Mouse (Mus musculus) splenic B cell, adult 2 months (primary cell): ENCODE data around the gene Hnrnpdl.
A peak's percentile ranks its signal among the peaks of the same experiment; 100 is the strongest.

Experiments used
- DNase-seq: peaks from one replicate; pipeline ENCODE4 v3.0.0-alpha.2; 2011; ENCODE audit warnings: low read depth, low spot score
- H3K27me3 ChIP-seq: 2 replicates; pipeline ENCODE4 v1.6.1; 2012; ENCODE audit warnings: mild to moderate bottlenecking, low read length, moderate library complexity, mixed read lengths; ENCODE audit not compliant: control insufficient read depth, poor library complexity, insufficient read depth, severe bottlenecking
- H3K36me3 ChIP-seq: 2 replicates; pipeline ENCODE4 v1.6.1; 2012; ENCODE audit warnings: mild to moderate bottlenecking, low read length, moderate library complexity, mixed read lengths; ENCODE audit not compliant: control insufficient read depth, poor library complexity, insufficient read depth, severe bottlenecking

The Hnrnpdl gene

DNA sequence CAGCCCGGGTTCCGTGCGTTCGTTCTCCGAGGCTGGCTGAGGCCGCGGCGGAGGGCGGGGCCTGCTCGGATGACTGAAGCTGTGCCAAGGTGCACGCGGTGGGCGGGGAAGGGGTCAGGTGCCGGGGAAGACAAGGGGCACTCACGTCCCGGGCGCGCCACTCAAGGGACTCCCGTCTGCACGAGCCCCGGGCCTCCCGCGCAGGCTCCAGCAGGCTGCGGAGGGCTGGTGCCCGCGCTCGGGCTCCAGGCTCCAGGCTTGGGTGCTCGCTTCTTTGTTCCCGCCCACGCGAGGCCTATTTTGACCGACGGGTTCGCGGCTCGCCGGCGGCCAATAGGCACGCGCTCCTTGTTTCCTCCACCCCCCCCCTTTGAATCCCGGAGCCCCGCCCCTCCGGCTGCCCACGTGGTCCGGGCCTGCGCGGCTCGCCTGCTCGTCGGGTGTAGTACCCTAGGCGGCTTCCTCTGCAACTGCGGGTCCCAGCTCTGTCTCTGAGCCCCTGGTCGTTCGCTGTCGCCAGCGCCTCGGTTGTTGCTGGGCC is at the start of gene Hnrnpdl, which contains the start of gene Enoph1:
Gene Hnrnpdl, minus strand, starts transcription at position 63 of the 541 bp plus-strand sequence.
Gene Enoph1, plus strand, starts transcription at position 384 of the 541 bp plus-strand sequence.
- peak; percentile 96 for DNase-seq
- peaks cover 5% of the 10 kb centered on the region for H3K36me3 ChIP-seq
- H3K27me3 ChIP-seq = no peaks in the 10 kb centered on the region

GRCm38 (mm10) chr5:100085097-100085496 is 45.6 kb upstream of the Hnrnpdl start:
- no peak for DNase-seq
- Histone ChIP-seq H3K36me3 (no peaks in the 10 kb centered on the region), H3K27me3 (no peaks in the 10 kb centered on the region)

- H3K36me3 ChIP-seq = no peaks in the 10 kb centered on the region
- no peaks in the 10 kb centered on the region for H3K27me3 ChIP-seq
- no peak for DNase-seq
These were observed 44.6 kb upstream of the Hnrnpdl start for GRCm38 (mm10) chr5:100083953-100084562.

DNA sequence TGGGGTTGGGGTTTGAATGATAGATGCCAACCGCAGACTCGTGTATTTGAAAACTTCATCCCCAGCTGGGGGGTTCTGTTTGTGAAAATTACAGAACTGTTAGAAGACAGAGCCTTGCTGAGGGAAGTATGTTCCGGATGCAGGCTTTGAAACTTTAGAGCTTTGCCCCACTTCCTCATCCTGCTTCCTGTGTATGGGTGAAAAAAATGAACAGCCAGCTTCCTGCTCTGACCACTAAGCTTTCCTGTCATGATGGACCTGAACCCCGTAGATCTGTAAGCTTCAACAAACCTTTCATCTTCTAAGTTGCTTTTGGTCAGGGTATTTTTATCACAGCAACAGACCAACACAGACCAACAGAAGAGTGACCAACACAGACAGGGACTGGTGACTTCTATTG is 42.5 kb upstream of the Hnrnpdl start:
- peak; percentile 50 for DNase-seq
- Histone ChIP-seq H3K36me3 (no peaks in the 10 kb centered on the region), H3K27me3 (no peaks in the 10 kb centered on the region)

DNA sequence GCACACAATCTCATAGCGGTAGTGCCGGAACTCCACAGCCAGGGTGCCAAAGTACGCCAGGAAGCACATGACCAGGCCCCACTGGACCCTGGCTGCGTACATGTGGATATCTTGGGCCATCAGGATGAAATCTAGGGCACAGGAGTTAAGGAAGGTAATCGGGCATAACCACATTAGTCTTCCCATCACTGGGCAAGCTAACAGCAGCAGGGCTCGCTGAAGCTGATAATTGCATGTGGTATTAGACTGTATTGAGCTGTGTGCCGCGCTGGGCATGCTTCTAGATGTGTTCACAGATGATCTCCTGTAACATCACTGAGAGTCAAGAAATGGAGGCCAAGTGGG is 40.4 kb upstream of the Hnrnpdl start:
- Histone ChIP-seq H3K27me3 (no peaks in the 10 kb centered on the region), H3K36me3 (no peaks in the 10 kb centered on the region)
- DNase-seq = no peak

DNA sequence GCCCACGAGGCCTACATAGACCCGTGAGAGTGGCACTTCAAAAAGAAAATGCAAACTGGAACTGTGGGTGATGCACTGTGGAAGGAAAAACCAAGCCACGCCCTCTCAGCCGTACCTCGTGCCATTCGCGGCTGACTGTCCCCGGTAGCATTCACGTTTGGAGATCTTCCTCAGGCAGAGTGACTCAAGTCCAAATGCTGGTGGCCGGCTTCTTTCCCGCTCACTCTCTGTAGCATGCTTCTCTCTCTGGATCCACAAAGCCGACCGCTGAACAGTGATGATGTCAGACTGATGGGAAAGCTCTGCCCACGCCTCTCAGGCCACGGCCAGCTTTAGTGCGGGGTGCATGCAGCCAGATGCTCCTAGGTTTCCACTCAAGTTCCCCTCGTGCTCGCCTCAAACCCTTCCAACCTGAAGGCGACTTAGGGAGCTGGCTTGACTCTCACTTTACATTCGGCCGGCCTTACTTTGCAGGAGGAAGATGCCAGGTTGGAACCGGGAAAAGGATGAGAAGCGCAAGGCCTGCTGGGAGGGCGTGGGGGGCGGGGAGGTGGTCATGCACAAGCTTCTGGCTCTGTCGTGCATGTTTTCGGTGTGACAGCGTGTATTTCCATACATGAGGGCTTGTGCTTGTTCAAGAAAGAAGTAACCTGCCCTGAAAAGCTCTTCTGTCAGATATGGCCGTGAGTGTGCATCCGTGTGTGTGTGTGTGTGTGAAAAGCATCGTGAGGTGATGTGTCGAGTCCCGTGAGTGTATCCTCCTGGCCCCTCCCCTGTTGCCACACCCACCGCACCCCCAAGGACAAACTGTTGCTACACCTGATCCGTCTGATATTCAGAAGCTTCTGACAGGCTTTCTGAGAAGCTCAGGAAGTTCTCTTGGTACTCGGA is 39.8 kb upstream of the Hnrnpdl start:
- no peaks in the 10 kb centered on the region for H3K27me3 ChIP-seq
- H3K36me3 ChIP-seq = no peaks in the 10 kb centered on the region
- DNase-seq = peak; percentile 38

DNA sequence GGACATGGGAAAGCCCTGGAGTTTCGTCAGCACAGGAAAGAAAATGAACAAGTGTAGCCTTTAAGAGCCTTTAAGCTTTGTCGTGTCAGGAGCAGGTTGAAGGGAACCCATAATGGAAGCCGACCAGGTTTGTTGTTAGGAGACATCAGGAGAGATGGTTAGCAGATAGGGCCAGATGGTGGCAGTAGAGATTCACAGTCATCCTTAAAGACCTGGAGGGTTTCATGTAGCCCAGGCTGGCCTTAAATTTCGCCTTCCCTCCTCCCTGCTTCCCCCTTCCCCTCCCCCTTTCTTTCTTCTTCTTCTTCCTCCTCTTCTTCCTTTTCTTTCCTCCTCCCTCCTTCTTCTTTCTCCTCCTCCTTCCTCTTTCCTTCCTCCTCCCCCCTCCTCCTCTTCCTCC is 35.1 kb upstream of the Hnrnpdl start:
- Histone ChIP-seq H3K36me3 (no peaks in the 10 kb centered on the region; the same call in 1 of the 2 replicates), H3K27me3 (no peaks in the 10 kb centered on the region)
- peak; percentile 7 for DNase-seq

DNA sequence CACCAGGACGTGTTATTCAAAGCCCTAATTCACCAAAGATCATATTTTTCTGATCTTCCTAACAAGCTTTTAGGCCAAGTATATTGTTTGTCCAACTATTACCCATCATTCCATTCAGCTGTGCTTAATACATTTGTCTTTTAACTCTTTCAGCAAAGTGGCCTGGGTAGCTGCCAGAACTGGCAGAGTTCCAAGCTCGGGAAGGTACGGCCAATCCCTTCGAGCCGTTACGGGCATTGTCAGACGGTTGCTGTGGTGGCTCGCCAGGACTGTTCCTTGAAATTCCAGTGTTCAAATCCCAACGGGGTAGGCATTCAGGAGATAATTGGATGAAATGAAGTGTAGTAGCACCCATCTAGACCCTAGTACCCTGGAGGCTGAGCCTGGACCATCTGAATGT is 33.1 kb upstream of the Hnrnpdl start:
- H3K27me3 ChIP-seq = no peaks in the 10 kb centered on the region
- no peaks in the 10 kb centered on the region; the same call in 1 of the 2 replicates for H3K36me3 ChIP-seq
- DNase-seq = no peak

DNA sequence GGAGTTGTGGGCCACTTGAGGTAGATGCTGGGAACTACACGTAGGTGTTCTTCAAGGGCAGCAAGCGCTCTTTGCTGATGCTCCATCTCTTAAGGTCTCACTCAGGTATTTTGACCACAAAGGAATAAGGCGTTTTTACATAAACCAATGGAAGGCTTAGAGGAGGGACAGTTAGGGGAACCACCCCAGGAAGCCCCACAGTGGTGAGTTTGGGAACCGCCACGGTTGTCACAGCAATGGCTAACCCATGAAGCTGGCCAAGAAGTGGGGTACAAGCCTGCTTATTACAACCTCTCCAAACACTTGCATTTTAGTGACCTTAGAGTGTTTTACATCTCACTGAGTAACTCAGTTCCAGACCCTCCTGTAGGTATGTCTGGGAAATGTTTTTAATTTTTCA is 32.1 kb upstream of the Hnrnpdl start:
- no peaks in the 10 kb centered on the region for H3K27me3 ChIP-seq
- H3K36me3 ChIP-seq = no peaks in the 10 kb centered on the region; the same call in 1 of the 2 replicates
- no peak for DNase-seq

- Histone ChIP-seq H3K27me3 (no peaks in the 10 kb centered on the region), H3K36me3 (no peaks in the 10 kb centered on the region; the same call in 1 of the 2 replicates)
- peak; percentile 83 for DNase-seq
These were observed 30.8 kb upstream of the Hnrnpdl start for GRCm38 (mm10) chr5:100070255-100070654.

DNA sequence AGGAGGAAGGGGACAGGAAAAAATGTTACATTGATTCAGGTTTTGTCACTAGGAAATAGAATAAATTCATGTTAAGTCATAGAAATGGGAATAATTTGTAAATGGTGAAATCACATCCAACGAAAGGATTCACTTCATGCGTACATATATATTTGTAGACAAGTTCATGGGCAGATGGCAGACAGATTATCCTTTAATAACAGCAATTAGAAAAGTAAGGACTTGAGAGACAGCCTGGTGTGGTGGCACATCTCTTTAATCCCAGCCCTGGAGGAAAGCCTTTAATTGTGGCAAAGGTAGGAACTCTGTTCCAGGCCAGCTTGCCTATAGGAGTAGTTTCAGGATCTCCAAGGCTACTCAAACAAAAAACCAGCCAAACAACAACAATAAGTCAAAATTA is 30.1 kb upstream of the Hnrnpdl start:
- no peaks in the 10 kb centered on the region; the same call in 1 of the 2 replicates for H3K36me3 ChIP-seq
- no peak for DNase-seq
- no peaks in the 10 kb centered on the region for H3K27me3 ChIP-seq

DNA sequence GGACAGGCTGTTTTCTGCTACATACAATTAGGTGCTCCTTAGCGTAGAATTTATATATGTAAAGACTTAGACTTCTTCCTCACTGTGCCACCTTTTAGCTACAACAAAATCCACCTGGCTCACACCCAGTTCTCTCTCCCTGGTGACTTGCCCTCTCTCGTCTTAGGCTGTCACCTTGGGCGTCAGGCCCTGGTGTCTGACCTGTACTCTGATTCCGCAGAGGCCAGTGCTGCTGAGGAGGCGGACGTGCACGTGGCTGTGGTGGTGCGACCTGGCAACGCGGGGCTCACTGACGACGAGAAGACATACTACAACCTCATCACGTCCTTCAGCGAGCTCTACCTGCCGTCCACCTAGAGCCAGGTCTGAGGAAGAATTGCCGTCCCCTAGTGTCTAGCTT is 28.1 kb upstream of the Hnrnpdl start:
- H3K27me3 ChIP-seq = no peaks in the 10 kb centered on the region

GRCm38 (mm10) chr5:100060876-100061275 is 21.4 kb upstream of the Hnrnpdl start:
- no peak for DNase-seq
- H3K27me3 ChIP-seq = no peaks in the 10 kb centered on the region
- H3K36me3 ChIP-seq = no peaks in the 10 kb centered on the region; the same call in 1 of the 2 replicates

More for the DNA sequence above, 28.1 kb upstream of the Hnrnpdl start:
- H3K36me3 ChIP-seq = no peaks in the 10 kb centered on the region
- no peak for DNase-seq

DNA sequence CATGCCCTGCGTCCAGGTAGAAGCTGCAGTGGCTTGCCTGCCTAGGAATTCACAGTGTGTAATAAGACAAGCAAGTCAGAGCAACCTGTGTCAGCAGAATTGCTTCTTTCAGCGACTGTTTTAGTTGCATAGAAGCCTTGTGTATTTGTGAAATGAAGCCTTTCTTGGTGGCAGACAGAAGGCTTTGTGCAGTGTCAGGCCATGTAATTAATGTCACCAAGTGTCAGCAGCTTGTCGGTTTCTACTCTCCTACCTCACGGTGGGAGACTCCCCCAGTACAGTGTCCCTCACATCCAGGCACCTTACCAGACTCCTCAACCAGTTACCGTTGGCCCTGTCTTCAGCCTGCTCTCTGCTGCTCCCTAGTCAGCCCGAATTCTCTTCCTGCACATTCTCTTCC is 19.9 kb upstream of the Hnrnpdl start:
- Histone ChIP-seq H3K36me3 (no peaks in the 10 kb centered on the region; the same call in 1 of the 2 replicates), H3K27me3 (no peaks in the 10 kb centered on the region)
- no peak for DNase-seq

DNA sequence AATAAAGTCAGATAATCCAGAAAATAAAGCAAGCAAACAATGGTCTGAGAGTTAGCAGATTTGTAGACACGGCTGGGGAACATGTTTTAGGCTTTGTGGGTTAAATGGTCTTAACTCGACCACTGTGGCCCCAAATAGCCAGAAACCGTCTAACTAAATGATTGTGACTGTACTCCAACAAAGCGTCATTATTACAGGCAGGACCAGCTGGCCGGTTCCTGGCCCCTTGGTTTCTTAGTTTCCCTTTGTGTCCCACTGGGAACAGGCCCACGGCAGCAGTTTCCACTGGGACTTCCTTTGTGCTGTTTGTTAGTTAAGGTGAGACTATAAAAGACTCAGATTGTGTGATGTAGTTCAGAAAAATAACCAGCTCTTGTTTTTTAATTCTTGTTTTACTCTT is 19.3 kb upstream of the Hnrnpdl start:
- H3K27me3 ChIP-seq = no peaks in the 10 kb centered on the region
- no peaks in the 10 kb centered on the region; the same call in 1 of the 2 replicates for H3K36me3 ChIP-seq
- no peak for DNase-seq
